Mouse (Mus musculus): Measurements from ENCODE around the gene Kdm5b.

DNA sequence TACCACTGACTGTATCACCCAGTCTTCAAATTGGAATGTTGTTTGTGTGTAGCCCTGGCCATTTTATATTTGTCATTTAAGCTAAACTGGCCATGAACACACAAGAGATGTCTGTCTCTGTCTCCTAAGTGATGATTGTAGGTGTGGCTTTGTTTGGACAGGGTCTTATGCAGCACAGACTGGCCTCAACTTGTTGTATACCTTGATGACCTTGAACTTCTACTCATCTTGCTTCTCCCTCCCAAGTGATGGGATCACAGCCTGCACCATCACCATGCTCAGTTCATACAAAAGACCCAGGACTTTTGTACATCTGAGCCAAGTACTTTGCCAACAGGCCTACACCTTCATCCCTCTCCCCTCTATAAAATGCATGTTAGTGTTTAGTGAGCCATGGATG, 29.7 kb downstream of the Kdm5b start:
- TF ChIP-seq CTCF (IDR thresholded peaks at IDR 0.05; ENCODE audit: low read depth, low read length): no peak
- no peak for TF ChIP-seq POLR2AphosphoS5 (IDR thresholded peaks at IDR 0.05; ENCODE audit: insufficient replicate concordance, low read depth, low read length)
- no peak for TF ChIP-seq TAL1 (conservative IDR thresholded peaks at IDR 0.05; ENCODE audit: low read depth, low read length)

Data from G1E (cell line).